Mouse (Mus musculus): ENCODE data around the gene Fbxo4.

The Fbxo4 gene

DNA sequence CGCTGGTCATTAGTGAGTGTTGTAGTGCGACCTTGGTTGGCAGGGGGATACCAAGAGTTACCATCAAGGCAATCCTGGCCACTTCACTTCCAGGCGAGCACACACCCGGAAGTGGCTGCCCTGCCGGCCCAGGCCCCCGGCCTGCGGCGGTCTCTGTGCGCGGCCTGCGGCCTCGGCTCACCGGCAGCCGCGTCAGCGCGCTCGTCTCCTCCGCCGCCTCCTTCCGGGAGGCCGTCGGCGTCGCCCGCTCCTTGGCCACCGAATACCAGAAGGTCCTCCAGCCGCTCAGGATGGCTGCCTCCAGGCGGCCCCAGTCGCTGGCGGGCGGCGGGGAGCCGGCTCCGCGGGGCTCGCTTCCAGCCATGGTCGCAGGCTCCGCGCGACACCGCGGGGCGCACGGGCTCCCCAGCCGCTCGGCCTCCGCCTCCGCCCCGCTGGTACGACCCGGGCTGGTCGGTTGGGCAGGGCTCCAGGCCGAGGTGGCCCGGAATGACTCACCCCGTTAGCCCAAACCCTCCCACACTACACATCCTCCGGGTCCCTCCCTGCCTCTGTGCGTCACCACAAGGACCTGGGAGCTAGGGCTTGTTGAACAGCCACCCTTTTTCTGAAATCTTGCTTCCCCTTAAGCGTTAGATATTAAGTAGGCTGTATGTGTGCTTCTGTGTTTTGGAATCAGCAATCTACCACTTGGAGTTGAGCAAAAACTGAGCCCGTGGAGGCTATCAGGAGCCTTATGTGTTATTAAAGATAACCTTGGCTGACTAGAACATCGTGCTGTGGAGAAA, at the start of gene Fbxo4:
Gene Fbxo4, minus strand, starts transcription at position 513 of the 788 bp plus-strand sequence.
- peak; percentile 40 for DNase-seq (ENCODE audit: low read depth, low spot score)

DNA sequence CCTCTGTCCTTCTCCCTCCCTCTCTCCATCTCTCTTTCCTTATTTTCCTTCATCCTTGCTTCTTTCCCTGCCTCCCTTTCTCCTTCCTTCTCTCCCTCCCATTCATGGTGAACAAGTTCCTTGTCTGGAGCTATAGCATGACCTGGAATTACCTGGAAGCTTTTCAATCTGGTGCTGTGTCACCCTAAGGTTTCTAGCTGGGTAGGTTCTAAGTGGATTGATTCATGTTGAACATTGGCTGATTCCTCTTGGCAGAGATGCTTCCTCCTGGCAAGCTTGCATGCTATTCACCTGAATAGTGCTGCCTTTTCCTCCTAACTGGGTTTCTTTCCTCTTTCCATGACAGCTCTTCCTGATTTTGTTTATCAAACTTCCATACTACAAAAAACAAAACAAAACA, 49.6 kb upstream of the Fbxo4 start:
- DNase-seq (ENCODE audit: low read depth, low spot score): no peak

DNA sequence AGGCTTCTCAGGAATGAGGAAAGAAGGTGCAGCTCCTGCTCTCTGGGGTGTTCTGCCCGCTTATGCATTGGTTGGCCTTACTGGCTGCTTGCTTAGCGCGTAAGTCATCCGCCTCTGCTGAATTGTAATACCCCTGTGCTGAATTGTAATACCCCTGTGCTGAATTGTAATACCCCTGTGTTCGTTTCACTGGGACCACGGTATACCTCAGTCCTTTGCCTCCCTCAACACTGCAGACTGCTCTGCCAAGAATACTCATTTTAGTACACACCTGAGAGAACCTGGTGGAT, 49.0 kb upstream of the Fbxo4 start:
- DNase-seq (ENCODE audit: low read depth, low spot score): no peak

DNA sequence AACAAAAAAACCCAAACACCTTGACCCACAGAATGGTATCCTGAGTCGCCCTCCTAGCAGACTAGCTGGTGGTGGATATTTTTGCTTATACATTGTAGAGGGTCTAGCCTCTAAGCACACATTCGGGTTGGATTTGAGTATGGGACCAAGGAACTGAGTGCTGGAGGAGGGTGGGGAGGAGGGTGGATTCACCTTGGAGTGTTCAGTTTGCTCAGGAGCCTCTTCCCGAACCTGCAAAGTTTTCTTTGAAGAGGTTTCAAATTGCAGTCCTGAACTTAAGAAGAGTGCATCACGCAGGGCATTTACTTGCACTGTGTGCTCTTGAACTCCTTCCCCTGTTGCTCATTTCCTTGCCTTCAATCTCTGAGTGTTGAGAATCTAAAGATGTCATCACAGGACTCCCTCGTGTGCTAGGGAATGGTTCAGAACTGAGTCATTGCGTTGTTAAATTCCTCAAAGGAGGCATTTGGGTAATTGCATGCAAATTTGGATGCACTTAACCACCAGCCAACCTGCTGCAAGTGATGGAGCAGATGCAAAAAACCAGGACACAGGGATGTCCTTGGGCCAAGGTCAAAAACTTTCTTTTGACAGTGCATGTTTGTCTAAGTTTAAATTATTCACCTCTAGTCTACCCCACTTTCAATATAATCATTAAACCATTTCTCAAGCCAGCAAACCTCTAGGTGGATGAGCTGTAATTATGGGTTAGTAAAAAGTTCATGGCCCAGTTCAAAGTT, 48.5 kb upstream of the Fbxo4 start:
- DNase-seq (ENCODE audit: low read depth, low spot score): no peak

DNA sequence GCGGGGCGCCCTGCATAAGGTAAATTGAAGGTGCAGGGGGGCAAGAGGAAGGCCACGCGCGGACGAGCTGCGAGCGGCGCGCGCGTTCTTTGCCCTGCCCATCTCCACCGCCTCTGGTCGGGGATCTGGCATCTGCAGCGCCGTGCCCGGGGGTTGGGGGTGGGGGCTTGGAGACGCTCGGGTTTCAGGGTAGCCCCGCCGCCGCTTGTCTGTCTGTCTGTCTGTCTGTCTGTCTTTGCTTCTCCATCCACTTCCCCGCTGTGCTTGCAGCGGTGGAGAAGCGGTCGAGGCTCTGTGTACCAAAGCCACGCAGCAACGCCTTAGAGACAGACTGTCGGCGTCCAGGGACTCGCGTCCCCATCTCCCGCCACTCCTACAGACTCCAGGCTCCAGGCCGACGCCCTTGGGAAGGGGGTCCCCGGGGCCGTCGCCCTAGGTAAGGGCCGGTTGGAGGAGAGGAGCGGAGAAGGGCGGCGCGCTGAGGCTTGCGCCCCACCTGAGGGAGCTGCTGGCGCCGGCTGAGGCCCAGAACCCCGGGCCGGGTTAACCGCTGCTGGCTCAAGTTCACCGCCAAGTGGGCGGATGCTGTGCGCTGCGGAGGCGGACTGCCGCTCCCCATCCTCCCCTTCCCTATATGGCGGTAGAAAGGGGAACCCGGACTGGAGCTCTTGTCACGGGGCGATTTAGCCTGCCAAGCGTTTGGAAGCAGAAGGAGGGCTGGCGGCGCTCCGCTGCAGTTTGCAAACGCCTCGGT, 47.6 kb upstream of the Fbxo4 start:
- DNase-seq (ENCODE audit: low read depth, low spot score): peak; percentile 66

DNA sequence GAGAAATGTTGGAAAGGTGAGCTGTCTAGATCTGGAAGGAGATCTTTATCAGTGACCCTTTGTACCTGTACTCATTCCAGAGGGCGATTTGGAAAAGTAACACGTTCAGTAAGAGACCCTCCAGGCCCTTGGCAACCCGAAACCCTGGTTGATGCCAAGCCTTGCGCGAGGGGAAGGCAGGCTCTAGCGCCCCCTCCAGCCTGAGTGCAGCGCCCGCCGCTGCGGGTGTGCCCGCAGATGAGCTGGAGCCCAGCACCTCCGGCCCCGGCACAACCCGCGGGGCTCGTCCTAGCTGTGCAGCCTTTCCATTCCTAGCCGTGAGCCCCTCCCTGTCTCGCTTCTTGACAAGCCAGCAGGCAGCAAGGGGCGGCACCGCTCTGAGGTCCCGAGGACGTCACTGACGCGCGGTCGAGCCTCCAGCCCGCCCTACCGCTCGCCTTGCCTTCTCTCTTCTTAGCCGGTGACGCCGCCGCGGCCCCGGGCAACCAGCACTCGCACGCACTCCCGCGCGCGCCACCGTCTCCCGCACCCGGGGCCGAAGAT, 46.9 kb upstream of the Fbxo4 start, which contains the start of gene Oxct1:
Gene Oxct1, plus strand, starts transcription at position 153 of the 543 bp plus-strand sequence.
- DNase-seq (ENCODE audit: low read depth, low spot score): peak; percentile 77

DNA sequence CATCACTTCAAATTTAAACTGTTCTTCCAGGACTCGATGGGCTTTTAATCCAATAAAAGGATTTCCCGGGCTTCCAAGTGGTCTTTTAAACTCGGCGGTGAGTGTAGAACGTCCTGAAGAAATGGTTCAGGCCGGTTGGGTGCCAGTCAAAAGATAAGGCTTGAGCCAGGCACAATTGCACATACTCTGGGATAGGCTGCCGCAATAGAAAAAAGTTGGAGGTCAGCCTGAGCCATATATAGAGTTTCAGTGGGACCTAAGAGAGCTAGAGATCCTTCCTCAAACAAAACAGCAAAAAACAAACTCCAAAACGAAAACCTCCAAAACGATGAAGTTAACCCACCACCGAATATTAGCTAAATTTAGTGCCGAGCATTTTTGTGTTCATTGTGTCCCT, 46.1 kb upstream of the Fbxo4 start:
- DNase-seq (ENCODE audit: low read depth, low spot score): no peak

DNA sequence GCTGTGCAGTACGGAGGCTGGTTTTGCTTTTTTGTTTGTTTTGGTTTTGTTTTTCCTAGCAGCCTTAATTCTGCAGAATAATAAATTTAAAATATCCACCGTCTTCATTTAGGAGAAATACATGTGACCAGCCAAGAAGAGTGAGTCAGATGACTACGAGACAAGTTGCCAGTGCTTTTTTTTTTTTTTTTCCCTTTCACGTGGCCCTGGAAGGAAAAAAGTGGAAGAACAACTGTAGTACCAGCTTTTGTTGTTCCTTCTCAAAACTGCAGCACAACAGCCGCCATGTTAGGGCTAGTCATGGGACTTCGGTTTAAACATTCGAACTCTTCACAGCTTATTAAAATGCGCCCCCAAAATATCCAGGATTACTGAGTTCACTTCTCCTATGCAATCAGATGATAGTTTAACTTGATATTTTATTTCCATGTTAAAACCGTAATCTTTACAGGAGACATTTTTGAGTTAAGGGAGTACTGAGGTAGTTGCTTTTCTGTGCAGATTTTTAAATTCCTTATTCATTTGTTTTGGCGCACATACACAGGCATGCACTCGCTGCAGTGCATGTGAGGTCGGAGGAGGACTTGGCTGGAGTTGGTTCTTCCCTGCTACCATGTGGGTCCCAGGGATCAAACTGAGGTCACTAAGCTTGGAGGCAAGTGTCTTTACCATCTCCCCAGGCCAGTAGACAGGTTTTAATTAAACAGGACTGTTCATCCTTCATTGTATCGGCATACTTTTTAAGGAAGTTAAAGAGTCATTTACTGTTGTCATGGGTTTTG, 45.5 kb upstream of the Fbxo4 start:
- no peak for DNase-seq (ENCODE audit: low read depth, low spot score)

DNA sequence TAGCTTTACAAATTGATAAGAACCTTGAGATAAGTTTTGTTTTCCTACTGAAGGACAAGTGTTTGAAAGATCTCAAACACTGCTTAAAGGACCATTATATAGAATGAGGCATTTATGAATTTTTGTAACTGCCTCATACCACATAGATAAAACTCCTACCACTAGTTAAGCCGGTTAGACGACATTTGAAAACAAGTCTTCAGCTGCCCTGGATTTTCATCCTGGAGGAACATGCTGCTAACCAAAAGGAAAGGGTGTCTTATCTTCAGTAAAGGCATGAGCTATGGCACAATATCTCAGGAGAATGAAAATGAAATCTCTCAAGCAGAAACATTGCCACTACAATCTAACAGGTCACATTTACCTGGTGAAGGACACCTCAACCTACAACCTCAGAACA, 44.4 kb upstream of the Fbxo4 start:
- DNase-seq (ENCODE audit: low read depth, low spot score): no peak

DNA sequence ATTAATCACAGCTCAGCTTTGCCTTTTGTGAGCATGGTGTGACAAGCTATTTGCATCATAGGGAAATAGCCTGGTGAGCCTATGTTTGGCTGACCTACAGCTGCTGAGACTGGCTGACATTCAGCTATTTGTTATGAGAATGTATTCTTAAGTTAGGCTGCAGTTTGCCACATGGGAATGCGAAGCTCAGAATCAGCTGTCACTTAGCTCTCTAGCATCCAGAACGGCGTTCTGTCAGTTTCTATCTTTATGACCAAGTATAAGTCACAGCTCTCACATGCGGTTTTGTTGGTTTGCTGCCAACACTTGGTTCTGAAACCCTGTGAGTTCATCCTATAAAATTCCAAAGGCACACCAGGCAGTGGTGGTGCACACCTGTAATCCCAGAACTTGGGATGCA, 41.3 kb upstream of the Fbxo4 start:
- no peak for DNase-seq (ENCODE audit: low read depth, low spot score)

DNA sequence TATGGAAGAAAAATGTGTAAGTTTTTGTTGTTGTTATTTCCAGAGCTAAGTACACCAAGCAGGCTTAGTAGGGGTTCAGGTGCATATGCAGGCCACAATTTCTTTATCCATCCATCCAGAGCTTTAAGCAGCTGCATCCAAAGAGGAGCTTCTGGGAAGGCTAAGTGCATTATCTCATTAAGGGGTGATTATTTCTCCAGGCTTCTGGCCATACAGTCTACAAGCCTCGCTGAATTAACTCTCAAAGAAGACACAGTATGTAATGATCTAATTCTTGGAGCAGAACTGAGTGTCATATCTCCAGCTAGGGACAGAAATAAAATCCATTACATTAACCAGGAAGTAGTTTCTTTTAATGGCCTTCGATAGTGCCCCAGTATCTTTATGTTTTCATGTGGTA, 34.5 kb upstream of the Fbxo4 start:
- no peak for DNase-seq (ENCODE audit: low read depth, low spot score)

DNA sequence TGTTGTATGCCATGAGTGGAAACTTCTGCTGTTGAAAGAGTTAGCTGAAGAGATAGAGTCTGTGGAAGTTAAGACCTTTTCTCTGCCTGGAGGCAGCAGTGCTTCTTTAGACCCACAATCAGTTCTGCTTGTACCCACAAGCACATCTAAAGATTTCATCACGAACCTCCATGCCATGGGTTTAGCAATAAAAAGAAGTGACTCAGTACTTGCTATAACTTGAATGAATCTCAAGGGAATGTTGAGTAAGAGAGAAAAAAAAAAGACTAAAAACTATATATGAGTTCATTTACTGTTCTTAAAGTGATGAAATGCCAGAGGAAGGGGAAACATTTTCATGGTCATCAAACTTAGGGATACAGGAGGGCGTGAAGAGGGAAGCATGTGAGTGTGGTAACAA, 21.2 kb upstream of the Fbxo4 start:
- DNase-seq (ENCODE audit: low read depth, low spot score): no peak

DNA sequence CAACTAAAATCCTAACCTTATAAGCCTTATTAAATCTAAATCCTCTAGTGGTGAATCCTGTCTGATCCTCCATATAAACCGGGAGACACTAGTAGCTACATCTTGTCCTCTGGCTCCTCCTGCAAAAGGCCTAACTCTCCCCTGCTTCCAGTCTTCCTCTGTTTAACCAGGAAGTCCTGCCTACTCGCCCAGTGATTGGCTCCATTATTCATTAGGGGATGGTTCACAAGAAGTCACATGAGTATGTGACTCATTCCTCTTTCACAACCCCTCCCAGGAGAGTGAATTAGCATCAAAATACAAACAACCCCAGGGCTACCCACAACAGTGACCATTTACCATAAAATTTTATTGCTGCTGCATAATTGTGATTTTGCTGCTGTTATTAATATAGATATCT, 19.8 kb upstream of the Fbxo4 start:
- DNase-seq (ENCODE audit: low read depth, low spot score): no peak

DNA sequence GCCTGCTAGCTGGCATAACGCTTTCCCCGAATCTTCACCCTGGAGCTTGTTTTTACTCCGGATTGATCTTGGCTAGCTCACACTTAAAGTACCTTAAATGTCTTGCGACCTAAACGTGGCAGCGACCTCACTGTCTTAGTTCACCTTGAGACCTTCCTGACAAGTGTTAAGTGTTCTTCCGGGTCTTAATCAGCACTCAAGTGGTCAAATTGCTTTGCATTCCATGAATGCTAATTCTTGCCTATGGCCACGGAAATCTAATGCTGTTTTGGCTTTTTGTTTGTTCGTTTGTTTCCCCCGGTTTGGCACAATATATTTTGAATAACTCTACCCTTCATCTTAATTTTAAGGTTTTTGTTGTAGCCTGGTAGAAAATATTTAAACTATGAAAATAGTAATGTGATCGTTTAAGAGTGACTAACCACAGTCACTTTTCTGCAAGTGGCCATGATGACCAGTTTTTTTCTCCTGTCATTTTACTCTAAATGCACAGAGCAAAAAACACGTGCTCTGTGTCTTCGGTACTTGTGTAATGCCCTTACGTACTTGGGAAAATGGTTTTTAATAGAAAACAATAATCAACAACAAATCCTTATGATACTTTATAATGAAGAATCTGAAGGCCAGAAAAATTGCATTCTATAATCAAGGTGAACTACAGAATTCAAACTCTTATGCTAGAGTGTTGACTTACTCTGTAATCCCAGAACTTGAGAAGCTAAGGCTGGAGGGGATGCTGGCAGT, 17.1 kb upstream of the Fbxo4 start:
- DNase-seq (ENCODE audit: low read depth, low spot score): no peak

DNA sequence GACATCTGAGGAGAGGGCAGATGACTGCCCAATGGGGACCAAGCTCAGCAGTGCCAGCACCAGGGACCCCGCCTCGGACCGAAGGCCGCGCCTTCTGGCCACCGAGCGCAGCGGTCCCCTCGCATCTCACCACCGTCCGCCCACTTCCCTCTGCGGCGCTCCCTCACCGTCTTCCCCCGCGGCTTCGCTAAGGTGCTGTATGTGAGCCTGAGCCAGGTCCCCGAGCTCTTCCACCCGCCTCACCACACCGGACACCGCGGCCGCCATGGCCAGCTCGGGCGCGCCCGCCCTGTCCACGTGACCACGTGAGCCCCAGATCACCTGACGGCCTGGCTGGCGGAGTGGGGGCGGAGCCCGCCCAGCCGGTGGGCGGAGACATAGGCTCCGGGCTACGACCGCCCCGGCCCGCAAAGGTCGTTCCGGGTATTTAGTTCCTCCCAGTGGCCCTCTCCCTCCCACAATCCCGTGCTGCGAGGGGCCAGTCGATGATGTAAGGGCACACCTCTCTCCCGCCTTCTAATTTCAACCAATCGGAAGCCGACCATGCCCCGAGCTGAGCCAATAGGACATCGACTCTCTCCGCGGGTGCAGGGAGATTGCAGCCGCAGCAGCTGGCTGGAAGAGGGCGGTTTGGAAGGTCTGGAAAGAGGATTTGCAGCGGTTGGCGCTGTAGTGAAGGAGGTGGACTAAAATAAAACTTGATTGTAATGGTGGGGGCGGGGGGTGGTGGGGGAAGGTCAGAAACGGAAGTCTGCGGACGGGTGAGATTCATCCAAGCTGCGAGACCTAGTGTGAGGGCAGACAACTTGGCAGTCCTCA, 16.3 kb upstream of the Fbxo4 start, which contains the start of gene AW549877:
Gene AW549877, minus strand, starts transcription at position 297 of the 819 bp plus-strand sequence.
- DNase-seq (ENCODE audit: low read depth, low spot score): peak; percentile 96

DNA sequence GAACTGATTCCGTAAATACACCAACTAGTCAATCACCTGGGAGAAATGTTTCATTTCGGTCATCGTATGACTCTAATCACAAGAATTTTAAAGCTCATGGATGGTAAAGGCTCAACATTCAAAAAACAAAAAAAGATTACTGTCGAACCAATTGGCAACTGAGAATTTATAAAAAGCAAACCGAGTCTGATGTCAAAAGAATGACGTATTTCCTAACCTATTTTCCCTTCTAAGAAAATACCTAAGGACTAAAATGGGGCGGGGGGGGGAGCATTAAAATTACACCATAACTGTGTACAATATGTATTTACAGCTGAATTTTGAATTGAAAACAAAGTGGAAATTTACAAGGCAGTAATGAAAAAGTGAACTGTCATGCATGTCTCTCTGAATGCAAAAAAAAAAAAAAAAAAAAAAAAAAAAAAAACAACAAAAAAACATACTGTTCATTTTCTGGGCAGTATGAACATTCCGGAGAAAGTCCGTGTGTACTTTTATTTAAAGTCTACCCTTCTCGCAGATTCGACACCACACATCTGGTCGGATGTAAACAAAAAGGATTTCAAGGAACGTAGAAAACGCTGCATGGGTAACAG, 15.6 kb upstream of the Fbxo4 start:
- DNase-seq (ENCODE audit: low read depth, low spot score): no peak

DNA sequence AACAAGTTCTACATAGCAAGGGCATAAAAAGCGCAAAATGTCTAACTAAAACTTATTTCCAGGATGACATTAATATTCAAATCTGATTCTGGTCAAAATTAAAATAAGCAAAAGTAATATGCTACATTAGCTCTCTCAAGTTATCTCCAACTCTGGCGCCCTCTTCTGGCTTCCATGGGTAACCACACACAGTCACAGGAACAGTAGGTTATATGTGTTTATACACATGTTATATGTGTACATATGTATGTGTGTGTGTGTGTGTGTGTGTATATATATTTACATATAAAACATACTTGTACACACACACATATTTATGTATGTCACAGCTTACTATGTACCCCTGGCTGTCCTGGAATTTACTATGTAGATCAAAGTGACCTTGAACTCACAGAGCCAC, 8.6 kb upstream of the Fbxo4 start:
- DNase-seq (ENCODE audit: low read depth, low spot score): peak; percentile 16

DNA sequence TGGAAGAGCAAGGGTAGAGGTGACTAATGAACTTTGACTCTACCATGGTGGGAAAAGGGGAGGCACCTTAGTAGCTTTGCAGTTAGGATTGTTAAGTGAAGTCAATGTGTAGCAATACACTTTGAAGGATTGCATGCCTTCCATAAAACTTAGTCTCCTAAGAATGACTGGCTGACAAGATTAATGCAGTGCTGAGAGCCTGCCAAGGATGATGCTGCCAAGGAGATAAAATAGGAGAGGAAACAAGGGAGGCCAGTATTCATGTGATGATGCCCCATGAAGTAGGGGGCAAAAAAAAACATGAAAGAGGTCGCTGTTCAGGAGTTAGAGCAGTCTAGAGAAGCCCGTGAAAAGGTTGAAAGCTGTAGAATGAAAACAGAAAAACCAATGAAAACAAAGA, 5.5 kb upstream of the Fbxo4 start:
- no peak for DNase-seq (ENCODE audit: low read depth, low spot score)

DNA sequence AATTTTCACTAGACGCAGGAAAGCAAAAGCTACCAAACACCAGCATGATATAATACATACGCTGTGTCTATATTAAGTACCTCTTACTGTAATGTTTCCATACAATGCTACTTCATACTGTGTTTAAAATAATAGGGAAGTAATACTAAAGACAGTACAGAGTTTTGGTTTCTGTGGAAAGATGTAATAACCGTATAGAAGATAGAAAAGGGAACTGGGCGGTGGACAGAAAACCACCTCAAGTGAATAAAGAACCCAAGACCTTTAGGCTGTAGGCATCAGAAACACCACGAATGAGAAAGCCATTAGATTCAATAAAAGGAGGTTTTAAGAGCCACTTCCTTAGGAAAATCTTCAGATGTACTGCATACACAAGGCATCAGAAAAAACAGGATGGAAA, 3.4 kb upstream of the Fbxo4 start:
- no peak for DNase-seq (ENCODE audit: low read depth, low spot score)

Data from embryo, embryonic 11.5 days (tissue).